Mouse (Mus musculus) 416B (cell line): ENCODE data around the gene Sptlc3.

ENCODE experiments used
- DNase-seq: peaks from one replicate; pipeline ENCODE4 v3.0.0; 2011; ENCODE audit warnings: low read depth

The Sptlc3 gene

GRCm38 (mm10) chr2:139493836-139494235 is at the start of gene Sptlc3:
TSS of gene Sptlc3 (plus strand) at chr2:139493913.
- DNase-seq = no peak

GRCm38 (mm10) chr2:139467726-139468125 is 26.0 kb upstream of the Sptlc3 start:
- no peak for DNase-seq

GRCm38 (mm10) chr2:139488708-139489107 is 5.0 kb upstream of the Sptlc3 start:
- DNase-seq = no peak

- DNase-seq = no peak
These were observed 916 bp downstream of the Sptlc3 start for GRCm38 (mm10) chr2:139494629-139495028.

GRCm38 (mm10) chr2:139561966-139562505 is 68.3 kb downstream of the Sptlc3 start:
- no peak for DNase-seq

GRCm38 (mm10) chr2:139579280-139579679 is 85.6 kb downstream of the Sptlc3 start:
- DNase-seq = peak; percentile 32

- DNase-seq = peak; percentile 11
These were observed 89.1 kb downstream of the Sptlc3 start for GRCm38 (mm10) chr2:139582766-139583165.

GRCm38 (mm10) chr2:139587660-139588200 is 94.0 kb downstream of the Sptlc3 start:
- no peak for DNase-seq

- peak; percentile 63 for DNase-seq
These were observed 96.2 kb downstream of the Sptlc3 start for GRCm38 (mm10) chr2:139589905-139590304.

- peak; percentile 75 for DNase-seq
These were observed 97.4 kb downstream of the Sptlc3 start for GRCm38 (mm10) chr2:139590888-139591698.

- no peak for DNase-seq
These were observed 98.4 kb downstream of the Sptlc3 start for GRCm38 (mm10) chr2:139592109-139592508.

- DNase-seq = no peak
These were observed 103.5 kb downstream of the Sptlc3 start for GRCm38 (mm10) chr2:139597229-139597628.

- no peak for DNase-seq
These were observed 108.0 kb downstream of the Sptlc3 start for GRCm38 (mm10) chr2:139601543-139602194.

GRCm38 (mm10) chr2:139608167-139608566 is 114.5 kb downstream of the Sptlc3 start:
- DNase-seq = no peak

- DNase-seq = no peak
These were observed 115.1 kb downstream of the Sptlc3 start for GRCm38 (mm10) chr2:139608810-139609209.

GRCm38 (mm10) chr2:139609231-139609630 is 115.5 kb downstream of the Sptlc3 start:
- DNase-seq = no peak

GRCm38 (mm10) chr2:139609662-139610291 is 116.1 kb downstream of the Sptlc3 start:
- no peak for DNase-seq

GRCm38 (mm10) chr2:139612410-139613107 is 118.8 kb downstream of the Sptlc3 start:
- no peak for DNase-seq

GRCm38 (mm10) chr2:139626496-139626895 is 132.8 kb downstream of the Sptlc3 start:
- DNase-seq = no peak

- DNase-seq = peak; percentile 32
These were observed 135.0 kb downstream of the Sptlc3 start for GRCm38 (mm10) chr2:139628731-139629130.

GRCm38 (mm10) chr2:139629653-139630052 is 135.9 kb downstream of the Sptlc3 start:
- no peak for DNase-seq

GRCm38 (mm10) chr2:139634506-139634905 is 140.8 kb downstream of the Sptlc3 start:
- no peak for DNase-seq
